Mouse (Mus musculus) bone marrow, adult 2 months (tissue): ENCODE measurements around the gene Isca2.

Source experiments
- CTCF ChIP-seq: fragments of 200-500 bp; IDR thresholded peaks from 2 replicates; pipeline ENCODE4 v1.5.1; 2011; ENCODE audit warnings: low read length, control low read depth; ENCODE audit not compliant: control insufficient read depth, insufficient read depth
- POLR2A ChIP-seq: fragments of 200-500 bp; IDR thresholded peaks from 2 replicates; pipeline ENCODE4 v1.6.1; 2011; ENCODE audit warnings: low read depth, mild to moderate bottlenecking, control low read depth, low read length, borderline replicate concordance; ENCODE audit not compliant: control insufficient read depth

DNA sequence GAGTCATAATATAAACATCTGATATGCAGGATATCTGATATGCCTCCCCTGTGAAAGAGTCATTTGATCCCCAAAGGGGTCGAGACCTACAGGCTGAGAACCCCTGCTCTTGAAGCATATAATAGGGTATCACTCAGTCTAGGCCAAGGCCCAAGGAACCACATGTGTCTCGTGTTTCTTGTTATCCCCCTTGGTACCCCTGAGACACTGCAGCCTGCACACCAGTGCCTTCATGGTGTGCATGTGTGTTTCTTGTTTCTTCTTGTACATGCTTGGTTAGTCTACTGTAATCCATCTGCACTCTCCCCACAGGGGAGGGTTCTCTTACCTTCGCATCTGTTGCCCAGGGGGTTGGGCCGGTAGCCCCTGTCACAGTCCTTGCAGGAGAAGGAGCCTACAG lies 19.6 kb downstream of the Isca2 start:
- TF ChIP-seq CTCF (no peak), POLR2A (no peak)
